Comparison of ENCODE assay signal across 8 mouse cellular contexts in genomic region chr3:96172197-96173178, GRCm38 (mm10). TPM values are rescaled to one million over a fixed set of nuclear protein-coding genes. Genes with fewer than 3 reads are reported as not detected.
DNase-seq lines count a peak whose midpoint lies in the region; ATAC-seq lines count a peak whose summit lies in the region.

Gene Sf3b4, plus strand, starts transcription at chr3:96172332.

- peak within 1 kb of the TSS; percentile 88 for H3K4me2 ChIP-seq in hindbrain, embryonic 11.5 days (replicated peaks; ENCODE audit: low read depth, low read length)

- no peaks in the 10 kb centered on the region for H3K27me3 ChIP-seq in hindbrain, embryonic 11.5 days (ENCODE audit: control insufficient read depth, insufficient read depth, low read length)

- H3K27ac ChIP-seq in hindbrain, embryonic 11.5 days (ENCODE audit: low read depth, low read length): peak within 1 kb of the TSS; percentile 97

- DNase-seq in NIH3T3 (ENCODE audit: low read depth): peak; percentile 95
- peak; percentile 85 for DNase-seq in cerebellum, adult 9-10 months
- peak; percentile 75 to 82 for DNase-seq in frontal cortex, adult 2 months (ENCODE audit: extremely low spot score in 1 of 2, low spot score in 1 of 2)
- peak; percentile 93 for DNase-seq in hindbrain, embryonic 11.5 days (ENCODE audit: low spot score)
- peak; percentile 79 to 83 for DNase-seq in layer of hippocampus, postnatal 36 days
- peak; percentile 91 for DNase-seq in lung, postnatal 36 days
- peak; percentile 97 for DNase-seq in retina, postnatal 1 day
- peak; percentile 77 for DNase-seq in urinary bladder, adult 2 months (ENCODE audit: low spot score)

- ATAC-seq in hindbrain, embryonic 11.5 days (ENCODE audit: low FRiP score): peak; percentile 94

- H3K4me1 ChIP-seq in hindbrain, embryonic 11.5 days (replicated peaks; ENCODE audit: control insufficient read depth, insufficient read depth, low read length): peaks cover 4% of the 10 kb centered on the region; the same call in 1 of the 2 replicates

- peak within 1 kb of the TSS; percentile 94 for H3K9ac ChIP-seq in hindbrain, embryonic 11.5 days (ENCODE audit: low read depth, low read length)

- H3K36me3 ChIP-seq in hindbrain, embryonic 11.5 days (ENCODE audit: control insufficient read depth, insufficient read depth, low read length): peaks cover 9% of the 10 kb centered on the region

- under 1% methylated on average over 58 of the region's 58 CpGs for WGBS in hindbrain, embryonic 11.5 days

- peak within 1 kb of the TSS; percentile 93 for H3K4me3 ChIP-seq in hindbrain, embryonic 11.5 days (ENCODE audit: low read depth, low read length)

- H3K9me3 ChIP-seq in hindbrain, embryonic 11.5 days (ENCODE audit: control insufficient read depth, low read length): no peaks in the 10 kb centered on the region

RNA-seq across cellular contexts. Expression of gene Sf3b4, which starts in this region (rescaled TPM):
- 56.5 and 61.5 TPM in 2 replicates for polyA plus RNA-seq in frontal cortex, adult 2 months (2012; rRNA removed)
- 187 and 199 TPM in 2 replicates for polyA plus RNA-seq in hindbrain, embryonic 11.5 days (2014; fragmentation: Nextera tagmentation; extraction: Ambion mirVana)
- total RNA-seq in layer of hippocampus, postnatal 36 days (2021): 10 to 100 TPM; 52.0 to 54.5 TPM
- polyA plus RNA-seq in urinary bladder, adult 2 months (2012; rRNA removed): 48.6 and 52.3 TPM in 2 replicates

Comparison
In these comparisons a context has a peak if more than half of its experiments do, and no peak if none do; other contexts are left out.
1. Peak in every context shown above with its lines: DNase-seq, ATAC-seq, H3K4me3 ChIP-seq and H3K27ac ChIP-seq.